Mouse (Mus musculus) left cerebral cortex, postnatal 25 days (tissue): ENCODE measurements at regions not wholly inside any gene's neighbourhood (a gene's known extent, or its start where the extent isn't known, plus 50 kb on each side); places are given as distances from the start of the nearest gene placed in this dataset.

Experiments
- DNase-seq, 2 experiments: peaks; one replicate each; pipeline ENCODE4 v3.0.0; 2022; ENCODE audit warnings: low spot score in 2 of 2, mixed read lengths in 1 of 2
- intact Hi-C: fragments of 180-260 bp; cut with DNase I; formaldehyde crosslinking; loops from one replicate; pipeline ENCODE4 v1.15.1; 2025

DNA sequence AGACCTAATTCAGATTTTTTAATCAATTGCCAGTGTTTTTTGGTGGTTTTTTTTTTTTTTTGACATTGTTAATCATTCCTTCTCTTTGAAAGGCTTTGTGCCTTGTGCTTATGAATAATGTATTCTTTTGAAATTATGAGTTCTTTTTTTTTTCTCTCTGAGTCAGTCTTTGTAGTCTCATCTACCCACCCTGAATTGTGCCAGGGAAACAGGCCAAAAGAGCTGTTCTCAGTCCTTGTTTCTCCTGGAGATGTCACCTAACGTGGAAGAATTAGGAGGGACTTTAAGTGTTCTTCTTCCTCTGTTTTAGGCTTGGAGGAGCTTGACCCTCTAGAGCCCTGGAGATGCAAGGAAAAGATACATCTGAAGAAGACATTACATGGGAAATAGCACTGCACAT lies 2012.6 kb downstream of the Poteg start:
- intact Hi-C loops, result no loop called here
- peak in 1 of 2 experiments; percentile 26 for DNase-seq

DNA sequence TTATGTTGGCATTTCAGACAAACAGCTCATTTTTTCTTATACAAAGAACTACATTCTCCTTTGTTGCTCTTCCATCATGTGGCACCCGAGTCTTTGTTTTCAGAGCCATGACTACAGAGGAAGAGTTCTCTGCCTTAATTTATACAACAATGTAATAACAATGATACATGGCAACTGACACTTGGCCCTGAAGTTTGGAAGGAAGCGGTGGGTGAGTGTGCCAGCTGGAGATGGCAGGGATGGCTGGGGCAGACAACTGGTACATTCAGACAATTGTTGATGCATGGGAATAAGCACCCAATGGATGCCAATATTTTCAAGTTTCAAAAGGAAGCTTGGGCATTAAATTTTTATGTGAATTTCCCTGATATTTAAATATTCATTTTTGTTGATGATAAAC lies 2045.5 kb downstream of the Poteg start:
- DNase-seq, result no peak
- intact Hi-C loops, result no loop called here

DNA sequence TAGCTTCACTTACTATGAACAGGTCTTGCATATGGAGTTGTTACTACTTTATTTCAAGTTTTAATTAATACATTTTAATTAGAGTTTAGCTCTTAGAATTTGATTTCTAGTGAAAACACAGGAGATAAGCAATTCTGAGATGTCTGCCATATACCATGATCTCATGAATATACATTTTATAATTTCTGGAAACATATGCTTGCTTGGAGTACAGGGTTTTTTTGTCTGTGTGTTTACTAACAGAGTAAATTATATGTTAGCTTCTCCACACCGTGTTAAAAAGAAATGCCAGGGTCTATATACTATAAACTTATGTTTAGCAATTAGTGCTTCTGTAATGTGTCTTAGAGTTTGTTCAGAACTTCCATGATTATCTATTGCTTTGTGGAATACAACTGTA lies 2079.9 kb downstream of the Poteg start:
- intact Hi-C loops, result no loop called here
- DNase-seq, result no peak

DNA sequence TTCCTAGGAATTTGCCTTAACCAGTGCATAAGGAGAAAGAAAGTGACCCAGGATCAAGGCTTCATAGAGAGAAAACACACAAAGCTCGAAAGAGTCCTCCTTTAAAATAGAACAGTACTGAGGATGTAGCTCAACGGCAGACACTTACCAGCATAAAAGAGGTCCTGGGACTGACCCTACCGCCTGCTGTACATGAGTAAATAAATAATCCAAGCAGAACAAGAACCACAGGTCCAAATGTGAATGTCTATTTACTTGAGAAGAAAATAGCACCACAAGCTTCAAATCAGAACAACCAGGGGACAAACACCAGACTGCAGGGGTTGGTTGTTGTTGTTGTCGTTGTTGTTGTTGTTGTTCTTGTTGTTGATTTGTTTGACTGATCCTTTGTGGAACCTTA lies 2084.1 kb downstream of the Poteg start:
- DNase-seq, result no peak
- intact Hi-C loops, result no loop called here

DNA sequence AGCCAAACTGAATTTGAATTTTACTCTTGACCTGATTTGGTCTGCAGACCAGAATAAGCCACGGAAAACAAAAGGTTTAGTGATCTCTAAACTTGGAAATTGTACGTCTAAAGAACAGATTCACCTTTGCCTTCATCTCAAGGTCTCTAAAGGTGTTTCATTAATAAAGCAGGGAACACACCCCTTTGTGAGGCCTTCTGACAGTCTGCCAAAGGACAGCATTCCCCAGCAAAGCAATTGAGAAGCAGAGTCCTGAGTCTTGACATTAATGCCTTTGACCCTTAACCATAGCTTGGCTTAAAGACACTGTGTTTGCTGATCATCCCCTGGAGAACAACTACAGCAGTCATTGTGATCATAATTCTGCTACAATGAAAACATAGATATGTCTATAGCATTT lies 2090.5 kb downstream of the Poteg start:
- no peak for DNase-seq
- intact Hi-C loops, result no loop called here

- DNase-seq, result no peak
- intact Hi-C loops, result no loop called here
Observed at GRCm38 (mm10) chr8:29539856-29540255, 2092.4 kb downstream of the Poteg start.

DNA sequence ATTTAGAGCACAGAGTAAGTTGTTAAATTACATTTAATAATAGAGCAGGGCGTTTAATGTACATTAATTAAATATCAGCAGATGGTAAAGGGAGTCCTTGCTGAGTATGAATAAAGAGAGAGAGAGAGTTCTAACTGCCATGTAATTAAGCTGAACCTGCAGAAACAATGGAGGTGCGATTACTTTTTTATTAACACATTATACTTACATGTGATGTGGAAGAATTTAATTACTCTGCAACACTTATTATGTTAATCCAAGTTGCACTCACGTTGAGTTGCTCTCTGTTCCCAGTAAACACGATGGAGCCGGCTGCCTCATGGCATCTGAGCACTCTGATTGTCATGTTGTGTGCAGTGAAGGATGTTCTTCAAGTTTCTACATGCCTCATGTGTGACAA lies 2096.7 kb downstream of the Poteg start:
- no peak for DNase-seq
- intact Hi-C loops, result no loop called here

DNA sequence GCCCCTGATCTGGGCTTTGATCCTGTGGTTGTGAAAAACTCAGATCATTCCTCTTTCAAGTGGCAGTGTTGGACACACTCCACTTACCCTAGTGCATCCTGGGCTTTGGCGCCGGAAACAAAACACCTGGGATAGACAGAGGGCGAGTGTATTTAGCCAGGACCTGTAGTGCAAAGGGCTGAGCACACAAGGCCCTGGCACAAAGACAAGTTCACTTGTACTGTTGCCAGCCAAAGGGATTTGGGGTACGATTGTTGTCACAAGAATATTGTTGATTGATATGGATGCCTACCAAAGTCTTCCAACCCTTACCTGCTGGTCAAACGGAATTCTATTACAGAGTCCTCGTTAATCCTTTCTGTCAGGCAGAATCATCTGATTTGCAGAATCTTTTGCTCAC lies 2138.2 kb downstream of the Poteg start:
- no peak for DNase-seq
- intact Hi-C loops, result no loop called here

DNA sequence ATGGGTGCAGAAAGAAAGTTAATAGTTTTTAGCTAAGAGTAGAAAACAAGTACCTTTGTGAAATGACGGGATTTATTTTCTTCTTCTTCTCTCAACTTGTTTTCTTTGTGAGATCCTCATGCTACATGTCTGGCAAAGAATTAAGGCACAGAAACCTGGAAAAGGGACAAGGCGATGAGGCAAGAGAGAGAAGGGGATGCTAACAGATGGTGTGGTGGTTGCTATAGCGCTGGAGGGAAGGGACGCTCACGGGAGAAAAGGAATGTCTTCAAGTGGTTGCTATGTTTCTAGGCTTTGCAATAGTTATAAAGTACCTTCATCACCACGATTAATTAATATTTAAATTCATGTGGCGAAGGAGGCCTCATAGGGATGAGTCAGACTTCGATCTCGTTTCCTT lies 2146.7 kb downstream of the Poteg start:
- DNase-seq, result peak; percentile 4 to 30
- intact Hi-C loops, result no loop called here

GRCm38 (mm10) chr8:29614098-29614497 lies 2166.6 kb downstream of the Poteg start:
- intact Hi-C loops, result no loop called here

DNA sequence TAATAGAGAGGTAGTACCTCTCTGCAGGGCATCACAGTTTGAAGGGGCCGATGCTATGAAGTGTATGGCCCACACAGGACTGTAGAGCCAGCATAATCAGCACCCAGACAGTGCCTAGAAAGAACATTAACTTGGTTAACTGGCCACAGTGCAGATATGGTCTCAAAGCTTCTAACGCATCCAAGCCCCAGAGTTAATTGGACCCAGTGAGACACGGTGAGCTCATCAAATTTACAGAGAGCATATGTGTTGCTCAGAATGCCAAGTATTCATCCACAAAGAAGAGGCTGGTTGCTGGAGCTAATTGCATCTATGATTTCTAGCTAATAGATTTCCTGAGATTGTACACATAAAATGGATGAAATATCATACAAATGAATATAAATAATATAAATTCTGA lies 2214.1 kb downstream of the Poteg start:
- DNase-seq, result no peak
- intact Hi-C loops, result loop anchor here (5.0 kb wide), 1 partner anchor 39 kb away; no protein-coding TSS in a partner anchor

More at GRCm38 (mm10) chr8:29614098-29614497, 2166.6 kb downstream of the Poteg start:
- no peak for DNase-seq

GRCm38 (mm10) chr8:29675870-29676269 lies 2228.4 kb downstream of the Poteg start:
- DNase-seq, result no peak
- intact Hi-C loops, result no loop called here

DNA sequence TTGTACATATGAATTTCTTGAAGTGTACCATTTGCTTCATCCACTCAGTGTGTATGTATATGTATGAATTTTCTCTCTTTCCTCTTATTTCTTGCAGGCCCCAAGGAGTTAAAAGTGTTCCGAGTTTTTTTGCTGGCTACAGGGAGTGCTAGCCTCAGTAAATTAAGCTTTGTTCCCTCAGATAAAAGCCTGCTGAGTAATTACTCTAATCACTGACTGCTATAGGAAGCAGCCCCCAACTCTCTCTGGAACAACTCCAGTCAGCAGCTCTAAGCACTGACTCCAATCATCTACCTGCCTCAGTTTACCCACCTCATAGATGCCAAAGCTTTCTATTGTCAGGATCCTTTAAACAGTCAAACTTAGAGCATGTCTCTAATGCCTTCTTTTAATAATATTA lies 2235.9 kb downstream of the Poteg start:
- intact Hi-C loops, result no loop called here
- no peak for DNase-seq

DNA sequence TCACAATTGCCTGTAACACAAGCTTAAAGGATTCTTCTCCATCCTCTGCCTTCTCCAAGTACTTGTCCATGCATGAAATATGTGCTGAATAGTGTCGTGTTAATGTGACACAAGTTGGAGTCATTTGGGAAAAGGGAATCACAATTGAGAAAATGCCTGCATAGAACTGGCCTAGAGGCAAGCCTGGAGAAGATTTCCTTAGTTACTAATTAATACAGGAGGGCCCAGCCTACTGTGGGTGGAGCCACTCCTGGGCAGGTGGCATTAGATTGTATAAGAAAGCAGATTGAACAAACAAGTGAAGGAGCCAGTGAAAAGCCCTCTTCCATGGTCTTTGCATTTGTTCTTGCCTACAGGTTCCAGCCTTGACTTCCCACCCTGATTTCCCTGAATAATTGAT lies 2239.1 kb downstream of the Poteg start:
- intact Hi-C loops, result no loop called here
- DNase-seq, result no peak

GRCm38 (mm10) chr8:29695698-29696097 lies 2248.2 kb downstream of the Poteg start:
- intact Hi-C loops, result no loop called here

More at GRCm38 (mm10) chr8:29695698-29696097, 2248.2 kb downstream of the Poteg start:
- no peak for DNase-seq
